26 mouse cellular contexts compared by ENCODE assay signal in the genomic region with DNA sequence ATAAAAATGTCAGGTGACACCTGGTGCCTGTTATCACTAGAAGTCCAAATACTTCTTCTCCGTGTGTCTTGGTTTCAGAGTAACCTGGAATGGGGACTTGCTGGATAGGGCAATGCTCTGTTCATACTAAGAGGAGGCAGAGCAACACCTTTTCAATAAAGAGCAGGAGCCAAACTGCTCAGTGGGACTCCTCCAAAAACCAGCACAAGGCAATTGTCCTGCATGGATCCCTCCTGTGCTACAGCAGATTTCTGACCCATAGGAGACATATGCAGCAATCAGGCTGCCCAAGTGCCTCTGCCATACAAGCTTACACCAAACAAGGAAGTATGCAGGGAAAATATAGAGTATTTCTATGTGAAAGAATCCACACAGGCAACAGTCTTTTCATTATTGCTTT.
DNase-seq lines count a peak whose midpoint lies in the region; ATAC-seq and TF ChIP-seq lines count a peak whose summit lies in the region.
"Had no signal": no experiment of that assay in that cellular context is flagged by ENCODE, and none has a peak within 500 bp of the region (broad histone marks: within the 10 kb centered on the region; RNA-seq: fewer than 3 reads in every experiment).

No protein-coding gene starts in this region.

- H3K9ac ChIP-seq in intestine, embryonic 15.5 days: no peak overlapping the region
- H3K9ac ChIP-seq: embryonic facial prominence, embryonic 13.5 days; forebrain, embryonic 13.5 days; hindbrain, embryonic 12.5 days; hindbrain, embryonic 15.5 days had no signal

- H3K4me1 ChIP-seq in cerebellum, adult 2 months (ENCODE audit: control insufficient read depth, insufficient read depth, low read length): no peaks in the 10 kb centered on the region
- H3K4me1 ChIP-seq in intestine, embryonic 15.5 days (replicated peaks): no peaks in the 10 kb centered on the region
- H3K4me1 ChIP-seq: embryonic facial prominence, embryonic 10.5 days; embryonic facial prominence, embryonic 13.5 days; forebrain, embryonic 10.5 days; forebrain, embryonic 13.5 days; hindbrain, embryonic 12.5 days; hindbrain, embryonic 15.5 days had no signal

- no peak for TF ChIP-seq CTCF in cerebellum, adult 2 months (IDR thresholded peaks at IDR 0.05; ENCODE audit: borderline replicate concordance, insufficient read depth, low read depth, low read length)

- no peaks in the 10 kb centered on the region for H3K27me3 ChIP-seq in cerebellum, adult 2 months (ENCODE audit: control insufficient read depth, insufficient read depth, low read length)
- H3K27me3 ChIP-seq in intestine, embryonic 15.5 days (replicated peaks): no peaks in the 10 kb centered on the region
- H3K27me3 ChIP-seq: embryonic facial prominence, embryonic 13.5 days; forebrain, embryonic 13.5 days; hindbrain, embryonic 12.5 days; hindbrain, embryonic 15.5 days had no signal

- WGBS in cerebellum, adult 2 months: 11% methylated on average over 1 of the region's 1 CpGs
- WGBS in intestine, embryonic 15.5 days: 39% methylated on average over 1 of the region's 1 CpGs

- peak; percentile 68 for ATAC-seq in cerebellum, adult (ENCODE audit: insufficient number of reproducible peaks, low FRiP score, low TSS enrichment)
- ATAC-seq in intestine, embryonic 15.5 days: no peak
- ATAC-seq: forebrain, embryonic 13.5 days; forebrain, embryonic 16.5 days; intestine, embryonic 16.5 days had no signal

- no peak overlapping the region for H3K27ac ChIP-seq in cerebellum, adult 2 months (ENCODE audit: insufficient read depth, low read length)
- no peak overlapping the region for H3K27ac ChIP-seq in intestine, embryonic 15.5 days
- H3K27ac ChIP-seq: embryonic facial prominence, embryonic 10.5 days; embryonic facial prominence, embryonic 13.5 days; forebrain, embryonic 10.5 days; forebrain, embryonic 13.5 days; gastrocnemius, adult 2 months; hindbrain, embryonic 12.5 days; hindbrain, embryonic 15.5 days had no signal

- H3K36me3 ChIP-seq in intestine, embryonic 15.5 days: no peaks in the 10 kb centered on the region
- H3K36me3 ChIP-seq: embryonic facial prominence, embryonic 10.5 days; embryonic facial prominence, embryonic 13.5 days; forebrain, embryonic 10.5 days; hindbrain, embryonic 12.5 days; hindbrain, embryonic 15.5 days had no signal

- H3K4me3 ChIP-seq in cerebellum, adult 2 months (replicated peaks; ENCODE audit: insufficient read depth, low read depth, low read length): no peak overlapping the region
- H3K4me3 ChIP-seq in intestine, embryonic 15.5 days (replicated peaks): no peak overlapping the region
- H3K4me3 ChIP-seq: embryonic facial prominence, embryonic 10.5 days; embryonic facial prominence, embryonic 13.5 days; erythroblast, embryonic 14.5 days; forebrain, embryonic 10.5 days; forebrain, embryonic 13.5 days; gastrocnemius, adult 2 months; hindbrain, embryonic 12.5 days; hindbrain, embryonic 15.5 days had no signal

- H3K4me2 ChIP-seq in intestine, embryonic 15.5 days (replicated peaks): no peak overlapping the region
- H3K4me2 ChIP-seq: embryonic facial prominence, embryonic 13.5 days; forebrain, embryonic 13.5 days; heart, embryonic 11.5 days; hindbrain, embryonic 12.5 days; hindbrain, embryonic 15.5 days had no signal

- DNase-seq in cerebellum, postnatal 4 days (ENCODE audit: low spot score in 2 of 2): no peak
- DNase-seq in cerebellum, adult 2 months: peak; percentile 16 to 52
- peak; percentile 19 for DNase-seq in cerebellum, adult 9-11 months
- DNase-seq in cerebellum, postnatal 25 days: peak; percentile 37 to 49
- DNase-seq in right cerebral cortex, adult 2 months (ENCODE audit: low spot score in 2 of 2): no peak
- no peak for DNase-seq in left cerebral cortex, adult 8-10 months (ENCODE audit: low spot score in 2 of 2)
- DNase-seq: adrenal gland, postnatal 10 days; adrenal gland, postnatal 36 days; embryo, embryonic 11 days; gastrocnemius, adult 2 months; gastrocnemius, postnatal 14 days; heart, adult 11 months; kidney, adult 18-20 months; kidney, adult 9 months had no signal

- no peak for TF ChIP-seq POLR2A in cerebellum, adult 2 months (IDR thresholded peaks at IDR 0.05; ENCODE audit: borderline replicate concordance, insufficient read depth, low read length)

- H3K9me3 ChIP-seq in intestine, embryonic 15.5 days: no peaks in the 10 kb centered on the region
- H3K9me3 ChIP-seq: embryonic facial prominence, embryonic 10.5 days; embryonic facial prominence, embryonic 13.5 days; forebrain, embryonic 10.5 days; forebrain, embryonic 13.5 days; hindbrain, embryonic 12.5 days; hindbrain, embryonic 15.5 days had no signal

Comparison
In these comparisons a context has a peak if more than half of its experiments do, and no peak if none do; other contexts are left out.
1. DNase-seq: peak in cerebellum, adult 2 months (2 of 2), cerebellum, adult 9-11 months (single experiment) and cerebellum, postnatal 25 days (2 of 2); none in cerebellum, postnatal 4 days (0 of 2), right cerebral cortex, adult 2 months (0 of 2) and left cerebral cortex, adult 8-10 months (0 of 2).